Mouse (Mus musculus): ENCODE data around the gene Clic3. TPM values are rescaled to one million over a fixed set of nuclear protein-coding genes. Genes with fewer than 3 reads are reported as not detected.
"Not testable (repeated sequence)": the region's sequence is repeated elsewhere in the genome, so short reads cannot be mapped to it uniquely, and the experiment has no call there.

Gene Clic3
- under 1 TPM; 0.47 to 0.73 TPM for total RNA-seq (2021)

- no peak for DNase-seq (ENCODE audit: extremely low spot score in 1 of 2, low spot score in 1 of 2)
These were observed at the start of gene Clic3 for GRCm38 (mm10) chr2:25456205-25456953. Clic3 (plus strand) TSS chr2:25456838.

- no peak for DNase-seq (ENCODE audit: extremely low spot score in 1 of 2, low spot score in 1 of 2)
These were observed 47.7 kb upstream of the Clic3 start for GRCm38 (mm10) chr2:25408908-25409307.

GRCm38 (mm10) chr2:25413436-25413835, 43.2 kb upstream of the Clic3 start:
- DNase-seq (ENCODE audit: extremely low spot score in 1 of 2, low spot score in 1 of 2), result not testable (repeated sequence)

GRCm38 (mm10) chr2:25417426-25417825, 39.2 kb upstream of the Clic3 start:
- no peak for DNase-seq (ENCODE audit: extremely low spot score in 1 of 2, low spot score in 1 of 2)

- peak in 1 of 2 experiments; percentile 61 for DNase-seq (ENCODE audit: extremely low spot score in 1 of 2, low spot score in 1 of 2)
These were observed 34.7 kb upstream of the Clic3 start for GRCm38 (mm10) chr2:25421896-25422295.

- no peak for DNase-seq (ENCODE audit: extremely low spot score in 1 of 2, low spot score in 1 of 2)
These were observed 33.8 kb upstream of the Clic3 start, which contains the start of gene Fut7 for GRCm38 (mm10) chr2:25422587-25423410. Fut7 (plus strand) TSS chr2:25423267.

- DNase-seq (ENCODE audit: extremely low spot score in 1 of 2, low spot score in 1 of 2), result no peak
These were observed 33.0 kb upstream of the Clic3 start for GRCm38 (mm10) chr2:25423626-25424025.

GRCm38 (mm10) chr2:25425481-25425880, 31.2 kb upstream of the Clic3 start:
- no peak for DNase-seq (ENCODE audit: extremely low spot score in 1 of 2, low spot score in 1 of 2)

- DNase-seq (ENCODE audit: extremely low spot score in 1 of 2, low spot score in 1 of 2), result peak; percentile 59 to 82
These were observed 29.9 kb upstream of the Clic3 start for GRCm38 (mm10) chr2:25426721-25427191.

- DNase-seq (ENCODE audit: extremely low spot score in 1 of 2, low spot score in 1 of 2), result no peak
These were observed 29.4 kb upstream of the Clic3 start for GRCm38 (mm10) chr2:25427256-25427655.

GRCm38 (mm10) chr2:25428442-25429236, 28.0 kb upstream of the Clic3 start, which contains the start of gene Abca2:
Abca2 (plus strand) TSS chr2:25428703.
- DNase-seq (ENCODE audit: extremely low spot score in 1 of 2, low spot score in 1 of 2), result peak; percentile 92 to 97

- DNase-seq (ENCODE audit: extremely low spot score in 1 of 2, low spot score in 1 of 2), result no peak
These were observed 27.0 kb upstream of the Clic3 start for GRCm38 (mm10) chr2:25429435-25430180.

- DNase-seq (ENCODE audit: extremely low spot score in 1 of 2, low spot score in 1 of 2), result no peak
These were observed 26.0 kb upstream of the Clic3 start for GRCm38 (mm10) chr2:25430395-25431233.

GRCm38 (mm10) chr2:25431308-25431855, 25.3 kb upstream of the Clic3 start:
- DNase-seq (ENCODE audit: extremely low spot score in 1 of 2, low spot score in 1 of 2), result no peak

- DNase-seq (ENCODE audit: extremely low spot score in 1 of 2, low spot score in 1 of 2), result no peak
These were observed 24.1 kb upstream of the Clic3 start for GRCm38 (mm10) chr2:25432326-25433098.

- DNase-seq (ENCODE audit: extremely low spot score in 1 of 2, low spot score in 1 of 2), result no peak
These were observed 23.5 kb upstream of the Clic3 start for GRCm38 (mm10) chr2:25433101-25433500.

- no peak for DNase-seq (ENCODE audit: extremely low spot score in 1 of 2, low spot score in 1 of 2)
These were observed 22.3 kb upstream of the Clic3 start for GRCm38 (mm10) chr2:25434292-25434691.

Data from layer of hippocampus, postnatal 25 days (tissue).